Mouse (Mus musculus) embryo, embryonic 11 days (tissue): ENCODE results near the gene Cdca7l.
"Not testable (repeated sequence)": the region's sequence is repeated elsewhere in the genome, so short reads cannot be mapped to it uniquely, and the experiment has no call there.

Experiments used
- DNase-seq: peaks from one replicate; pipeline ENCODE4 v3.0.0-alpha.2; 2015

Gene Cdca7l

DNA sequence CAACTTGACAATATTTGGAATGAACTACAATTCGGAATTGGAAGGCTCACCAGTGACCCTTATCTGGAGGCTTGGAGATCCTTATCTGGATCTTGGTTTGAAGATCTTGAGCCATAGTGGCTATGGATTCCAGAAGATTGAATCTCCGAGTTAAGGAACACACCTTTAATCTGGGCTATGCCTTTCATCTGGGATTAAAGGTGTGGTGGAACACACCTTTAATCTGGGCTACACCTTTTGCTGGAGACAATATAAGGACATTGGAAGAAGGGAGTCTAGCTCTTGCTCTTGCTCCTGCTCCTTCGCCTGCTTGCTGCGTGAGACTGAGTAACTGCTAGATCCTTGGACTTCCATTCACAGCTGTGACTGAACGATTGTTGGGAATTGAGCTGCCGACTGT, at the start of gene Cdca7l:
TSS of gene Cdca7l (plus strand) at position 301 of the 400 bp plus-strand sequence.
- not testable (repeated sequence) for DNase-seq

DNA sequence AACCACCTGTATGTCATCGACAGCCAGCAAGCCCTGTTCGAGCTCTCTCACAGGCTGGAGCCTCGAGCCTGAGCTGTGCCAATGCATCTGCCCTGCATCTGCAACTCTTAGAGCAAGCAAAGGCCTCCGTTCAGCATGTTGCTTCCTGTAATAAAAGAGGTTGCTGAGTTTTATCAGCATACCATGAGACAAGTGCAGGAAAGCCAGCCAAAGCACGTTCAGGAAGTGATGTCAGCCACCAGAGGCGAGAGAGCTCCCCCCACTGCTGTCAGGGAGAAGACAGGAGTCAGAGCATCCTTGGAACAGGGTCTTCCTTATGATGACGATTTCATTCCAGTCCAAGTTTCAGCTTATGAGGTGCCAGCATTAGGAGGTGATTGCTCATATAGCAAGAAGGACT, 48.1 kb upstream of the Cdca7l start:
- DNase-seq = peak; percentile 20

DNA sequence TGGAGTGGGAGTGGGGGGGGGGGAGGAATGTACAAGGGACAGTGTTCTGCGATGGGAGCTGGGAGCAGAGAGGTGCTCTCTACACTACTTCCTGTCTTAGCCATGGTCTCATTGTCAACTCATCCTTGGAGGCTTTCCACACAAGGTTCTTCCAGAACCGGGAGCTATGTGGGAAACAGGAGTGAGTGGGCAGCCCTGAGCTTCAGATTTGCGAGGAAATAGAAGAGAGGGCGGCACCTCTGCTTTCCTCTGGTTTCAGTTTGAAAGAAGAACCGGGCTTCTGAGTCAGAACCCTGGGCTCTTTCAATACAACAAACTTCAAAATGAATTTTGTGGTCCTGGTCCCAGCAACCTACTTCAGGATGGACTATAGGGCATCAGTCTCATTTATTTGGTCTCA, 43.7 kb upstream of the Cdca7l start:
- DNase-seq = no peak

DNA sequence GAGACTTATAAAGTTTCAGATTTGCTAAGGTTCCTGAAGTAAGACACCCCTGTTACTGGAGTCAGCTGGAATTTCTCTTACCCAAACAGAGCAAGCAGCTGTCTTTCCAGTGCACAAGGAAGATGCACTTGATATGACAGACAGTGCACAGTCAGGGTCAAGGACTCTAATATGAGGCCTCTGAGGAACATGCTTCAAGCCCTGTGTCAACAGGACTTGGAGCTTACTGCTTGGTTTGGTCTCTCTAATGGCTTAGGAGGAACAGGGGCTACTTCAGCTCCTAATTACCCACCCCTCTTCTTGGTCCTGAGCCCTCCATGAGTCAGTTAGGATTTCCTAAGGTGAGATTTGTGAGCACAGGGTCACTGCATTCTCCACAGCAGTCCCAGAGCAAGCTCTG, 43.2 kb upstream of the Cdca7l start:
- DNase-seq = no peak

DNA sequence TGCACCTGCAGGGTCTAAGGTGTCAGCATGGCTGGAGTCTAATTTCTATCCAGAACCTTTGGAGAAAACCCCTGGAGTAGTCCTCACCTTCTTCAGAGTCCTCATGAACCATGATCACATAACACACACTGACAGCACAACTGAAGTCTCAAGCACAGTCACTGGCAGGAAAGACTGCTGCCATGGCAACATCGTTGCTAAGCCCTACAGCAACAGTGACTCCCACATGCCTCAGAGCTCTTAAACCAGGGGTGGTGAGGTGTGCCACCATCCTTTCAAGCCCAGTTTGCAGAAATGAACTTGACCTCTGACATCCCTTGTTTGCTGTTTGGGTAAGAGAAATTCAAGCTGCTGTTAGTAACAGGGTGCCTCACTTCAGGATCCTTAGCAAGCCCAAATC, 42.4 kb upstream of the Cdca7l start:
- DNase-seq = peak; percentile 36

DNA sequence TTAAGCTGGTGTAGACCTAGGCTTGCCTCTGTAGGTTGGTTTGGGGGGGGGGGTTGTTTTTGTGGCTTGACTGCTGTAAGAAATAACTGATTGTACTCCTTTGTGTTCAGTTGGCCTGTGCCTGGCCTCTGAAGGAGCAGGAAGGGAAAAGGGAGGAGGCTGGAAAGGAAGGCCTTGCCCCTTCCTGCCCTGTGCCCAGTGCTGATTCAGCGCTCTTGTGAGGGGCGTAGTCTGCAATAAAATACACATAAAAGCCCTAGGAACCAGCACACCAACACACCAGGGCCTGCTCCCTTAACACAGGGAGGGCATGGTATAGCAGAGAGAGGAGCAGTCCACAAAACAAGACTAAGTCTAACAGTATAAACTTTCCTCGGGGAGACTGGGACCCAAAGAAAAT, 40.8 kb upstream of the Cdca7l start:
- no peak for DNase-seq

DNA sequence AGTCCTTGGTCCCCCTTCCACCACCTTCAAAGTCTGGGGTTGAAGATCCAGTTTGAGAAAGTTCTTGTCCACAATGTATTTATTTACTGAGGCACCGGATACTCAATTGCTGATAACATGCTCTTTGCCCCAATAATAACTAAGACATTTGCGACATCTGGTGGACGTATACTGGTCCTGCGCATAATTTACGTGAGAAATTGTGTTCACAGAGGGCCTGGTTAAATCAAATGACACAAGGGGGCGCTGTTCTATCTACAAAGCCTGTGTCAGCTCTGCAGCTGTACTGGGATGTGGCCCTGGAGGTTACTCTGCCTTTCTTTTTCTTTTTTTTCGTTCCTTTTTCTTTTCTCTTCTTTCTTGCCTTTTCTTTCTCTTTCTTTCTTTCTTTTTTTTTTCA, 39.2 kb upstream of the Cdca7l start:
- peak; percentile 94 for DNase-seq

DNA sequence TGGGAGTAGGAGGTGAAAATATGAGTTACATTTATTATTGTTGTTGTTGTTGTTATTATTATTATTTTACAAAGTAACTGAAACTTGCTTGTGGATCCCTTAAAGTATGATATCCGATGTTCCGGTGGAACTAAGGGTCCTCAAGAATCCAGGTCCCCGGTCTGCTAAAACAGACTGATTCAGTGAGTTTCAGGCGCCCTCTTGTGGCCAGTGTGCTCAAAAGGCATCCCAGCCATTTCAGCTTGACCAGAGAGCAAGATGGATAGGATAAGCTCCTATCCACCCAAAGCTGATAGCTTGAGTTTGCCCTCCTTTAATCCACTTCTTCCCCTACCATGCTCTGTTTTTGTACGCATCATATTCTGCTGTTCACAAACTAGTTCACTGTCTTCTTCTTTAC, 35.0 kb upstream of the Cdca7l start:
- peak; percentile 93 for DNase-seq

DNA sequence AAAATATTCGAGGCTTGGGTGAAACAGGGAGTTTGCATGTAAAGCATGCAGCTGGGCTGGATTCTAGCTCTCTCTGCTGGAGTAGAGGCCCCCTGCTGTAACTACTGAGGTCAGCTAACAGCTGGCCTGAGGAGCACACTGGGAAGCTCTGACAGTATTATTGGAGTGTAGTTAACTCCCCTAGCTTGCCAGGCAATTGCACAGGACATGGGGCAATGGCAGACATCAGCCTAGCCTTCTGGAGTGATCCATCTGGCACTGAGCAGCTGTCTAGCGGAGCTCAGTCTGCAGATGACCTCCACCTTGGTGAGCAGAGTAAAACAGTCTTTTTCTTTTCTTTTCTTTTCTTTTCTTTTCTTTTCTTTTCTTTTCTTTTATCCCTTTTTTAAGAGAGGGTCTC, 33.9 kb upstream of the Cdca7l start:
- peak; percentile 8 for DNase-seq

DNA sequence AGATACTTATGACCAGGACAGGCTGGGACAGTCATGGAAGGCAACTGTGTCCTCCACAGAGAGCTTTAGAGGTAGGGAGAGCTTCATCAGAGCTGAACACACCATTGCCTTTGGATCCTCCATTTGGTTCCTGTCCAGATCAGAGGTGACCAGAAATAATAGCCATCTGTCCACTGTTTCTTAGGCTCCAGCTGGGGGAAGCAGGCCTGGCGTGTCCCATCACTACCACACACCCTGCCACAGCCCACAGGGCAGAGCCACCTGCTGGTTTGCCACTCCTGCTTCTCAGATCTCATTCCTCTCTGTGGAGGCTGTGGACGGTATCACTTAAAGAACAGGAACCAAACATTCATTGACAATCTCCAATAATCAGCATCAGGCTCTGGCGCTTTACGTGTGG, 32.9 kb upstream of the Cdca7l start:
- no peak for DNase-seq

DNA sequence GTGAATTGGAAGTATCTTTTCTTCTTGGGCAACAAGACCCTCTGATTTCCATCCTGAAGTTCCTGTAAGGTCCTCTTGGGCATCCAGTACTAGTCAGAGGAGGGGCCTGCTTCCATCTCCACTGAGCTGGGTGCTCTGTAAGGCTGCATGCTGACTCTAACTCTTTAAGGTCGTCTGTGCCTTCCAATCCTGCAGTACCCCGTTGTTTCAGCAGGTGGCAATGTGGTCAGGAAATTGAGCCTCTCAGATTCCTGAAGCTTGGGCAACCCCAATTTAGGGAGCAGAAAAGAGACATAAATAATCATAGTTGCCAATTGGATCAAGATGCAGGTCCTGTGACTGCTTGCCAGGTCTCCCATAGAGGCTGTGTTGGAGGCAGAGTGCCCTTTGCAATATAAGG, 31.5 kb upstream of the Cdca7l start:
- DNase-seq = peak; percentile 78

DNA sequence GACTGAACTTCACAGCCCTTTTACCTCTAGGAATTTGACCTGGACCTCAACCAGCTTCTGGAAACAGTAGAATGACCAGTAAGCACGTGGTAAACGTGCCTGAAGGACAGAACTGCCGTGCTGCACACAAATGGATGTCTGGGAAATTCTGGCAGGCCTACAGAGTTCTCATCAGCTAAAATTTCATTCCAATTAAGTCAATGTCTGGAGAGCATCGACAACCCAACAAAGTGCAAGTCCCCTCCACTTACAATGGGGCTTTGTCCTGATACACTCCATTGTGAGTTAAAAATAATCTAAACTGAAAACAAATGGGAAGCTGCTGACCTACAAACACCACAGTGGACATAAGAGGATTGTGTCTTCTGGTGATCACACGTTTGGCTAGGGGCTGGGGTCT, 27.2 kb upstream of the Cdca7l start:
- no peak for DNase-seq

DNA sequence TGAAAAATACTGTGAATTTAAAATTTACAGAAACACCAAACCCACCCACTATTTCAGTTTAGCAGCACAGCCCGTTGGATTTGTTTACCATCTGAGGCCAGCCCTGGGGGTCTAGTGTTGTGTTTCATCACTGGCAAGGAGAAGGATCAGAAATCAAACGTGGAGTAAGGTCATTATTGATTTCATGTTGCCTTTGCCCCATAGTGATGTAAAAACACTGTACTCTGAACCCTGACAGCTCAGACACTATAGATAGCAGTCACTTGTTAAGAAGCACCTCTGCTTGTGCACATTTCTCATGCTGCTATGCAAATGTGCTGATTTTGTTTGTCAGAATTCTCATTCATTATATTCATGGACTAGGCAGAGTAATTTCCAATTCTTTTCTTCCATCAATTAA, 22.7 kb upstream of the Cdca7l start:
- DNase-seq = no peak

DNA sequence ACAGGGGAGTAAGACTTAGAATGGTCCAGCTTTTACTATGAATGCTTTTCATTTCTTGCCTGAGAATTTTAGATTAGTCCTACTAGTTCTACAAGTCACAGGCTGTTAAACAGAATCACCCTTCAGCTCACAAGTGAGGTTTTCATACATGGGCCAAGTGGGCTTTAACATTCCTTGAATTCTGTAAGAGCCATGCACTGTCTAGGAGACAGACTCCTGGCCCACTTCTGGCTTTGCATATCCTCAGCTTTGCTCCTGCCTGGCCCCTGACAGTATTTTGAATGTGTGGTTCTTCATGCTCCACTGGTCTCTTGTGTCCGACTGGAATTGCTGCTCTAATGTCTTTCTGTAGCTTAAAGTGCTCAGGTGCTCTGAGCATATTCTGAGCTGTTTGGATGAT, 20.7 kb upstream of the Cdca7l start:
- DNase-seq = no peak

DNA sequence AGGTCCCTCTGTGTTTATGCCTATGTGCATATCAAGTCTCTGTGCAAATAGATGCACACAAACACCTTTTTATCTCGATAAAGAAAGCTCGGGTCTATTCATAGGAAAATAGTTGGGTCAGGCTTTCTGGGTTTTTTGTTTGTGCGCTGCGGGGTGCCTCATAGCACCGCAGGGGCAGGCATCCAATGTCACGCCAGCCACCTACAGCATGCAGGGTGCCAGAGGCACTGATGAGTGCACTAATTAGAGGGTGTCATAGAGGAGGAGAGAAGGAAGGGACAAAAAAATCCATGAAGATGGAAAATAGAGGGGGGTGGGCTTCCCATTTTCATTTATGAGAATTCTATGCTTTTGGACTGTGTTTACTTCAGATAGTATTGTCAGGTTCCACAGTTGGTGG, 17.5 kb upstream of the Cdca7l start:
- DNase-seq = no peak

DNA sequence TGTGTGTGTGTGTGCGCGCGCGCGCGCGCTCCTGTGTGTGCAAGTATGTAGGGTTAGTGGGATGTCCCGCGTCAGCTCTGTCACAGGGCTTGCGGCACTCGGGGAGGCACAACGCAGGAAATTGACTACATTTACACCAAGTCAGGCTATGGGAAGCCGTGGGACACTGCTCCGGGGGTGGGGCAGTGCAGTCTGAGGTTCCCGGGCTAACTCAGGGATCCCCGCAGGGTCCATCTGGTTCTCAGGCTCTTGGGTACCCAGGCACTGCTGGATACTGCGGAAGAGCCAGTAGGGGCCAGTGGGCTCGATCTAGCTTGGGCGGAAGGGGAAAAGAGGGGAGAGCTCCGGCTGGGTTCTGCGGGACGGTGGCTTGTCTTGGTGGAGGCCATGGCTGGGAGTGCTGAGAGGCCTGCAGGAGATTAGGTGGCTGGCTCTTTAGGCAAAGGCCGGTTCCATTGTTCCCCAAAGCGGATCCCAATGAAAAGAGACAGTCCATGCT, 15.5 kb upstream of the Cdca7l start:
- peak; percentile 47 for DNase-seq

DNA sequence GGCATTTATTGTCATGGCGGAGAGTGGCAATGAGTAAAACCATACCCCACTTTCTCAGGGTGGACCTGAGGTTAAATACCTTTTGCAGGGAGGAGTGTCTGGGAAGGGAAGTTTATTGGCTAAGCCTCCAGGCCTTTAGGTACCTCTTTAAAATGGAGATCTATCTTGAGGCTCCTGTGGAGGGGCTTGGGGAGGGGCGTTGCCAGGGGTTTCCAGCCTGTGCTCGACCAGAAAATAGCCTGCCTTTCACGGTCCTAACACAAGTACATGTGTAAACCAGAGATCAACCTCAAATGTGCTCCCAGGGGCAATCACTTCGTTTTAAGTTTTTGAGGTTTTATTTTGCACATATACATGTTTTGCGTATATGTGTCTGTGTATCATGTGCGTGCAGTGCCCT, 15.1 kb upstream of the Cdca7l start:
- no peak for DNase-seq

DNA sequence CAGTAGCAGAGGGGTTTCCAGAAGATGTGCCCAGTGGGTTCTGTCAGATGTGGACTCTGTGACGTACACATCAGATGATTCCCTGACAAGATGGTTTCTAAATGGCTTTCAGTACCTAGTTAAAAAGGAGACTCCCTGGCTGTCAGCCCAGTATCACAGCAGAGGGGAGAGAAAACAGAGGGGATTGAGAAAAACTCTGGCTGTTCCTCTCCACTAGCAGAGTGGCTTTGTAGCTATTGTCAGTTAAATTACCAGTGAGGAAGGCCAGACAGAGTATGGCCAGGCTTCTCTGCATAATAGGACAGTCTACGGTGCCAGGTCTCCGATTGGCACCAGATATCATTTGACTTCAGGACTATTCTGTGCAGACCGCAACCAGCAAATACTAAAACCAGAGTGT, 8.8 kb upstream of the Cdca7l start:
- no peak for DNase-seq

DNA sequence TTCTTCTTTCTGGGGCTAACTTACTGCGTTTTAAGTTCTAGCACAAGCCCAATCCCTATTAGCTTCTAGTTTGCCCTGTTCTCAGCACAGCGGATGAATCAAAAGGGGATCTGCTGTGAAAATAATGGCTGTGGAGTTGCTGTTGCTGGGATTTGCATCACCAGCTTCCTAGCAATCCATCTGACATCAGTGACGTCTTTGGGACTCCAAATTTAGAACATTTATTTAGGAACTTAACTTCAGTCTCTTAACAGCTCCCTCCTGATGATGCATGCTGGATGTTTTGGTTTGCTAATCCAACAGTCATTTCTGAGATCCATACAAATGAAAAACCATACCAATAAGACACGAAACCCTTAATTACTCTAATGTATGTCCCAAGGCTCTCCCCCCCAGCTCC, 1.5 kb downstream of the Cdca7l start:
- no peak for DNase-seq

DNA sequence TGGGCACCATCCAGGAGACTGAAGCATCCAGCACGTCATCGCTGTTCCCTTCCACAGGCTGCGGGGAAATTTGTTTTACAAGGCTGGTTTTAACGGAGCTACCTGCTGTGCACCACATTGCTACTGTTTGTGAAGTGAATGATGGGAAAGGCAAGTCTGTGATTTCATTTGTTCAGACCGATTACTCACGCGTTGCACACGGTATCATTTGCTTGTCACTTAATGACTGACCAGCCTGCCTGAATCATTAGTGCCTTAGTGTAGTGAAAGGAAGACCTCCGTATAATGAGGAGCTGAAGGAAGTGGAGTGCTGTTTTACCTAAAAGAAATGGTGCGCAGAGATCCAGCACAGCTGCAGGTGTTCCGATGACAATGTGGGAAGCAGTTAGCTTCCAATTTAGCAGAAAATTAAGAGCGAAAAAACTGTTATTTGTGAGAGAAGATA, 1.9 kb downstream of the Cdca7l start:
- peak; percentile 42 for DNase-seq

DNA sequence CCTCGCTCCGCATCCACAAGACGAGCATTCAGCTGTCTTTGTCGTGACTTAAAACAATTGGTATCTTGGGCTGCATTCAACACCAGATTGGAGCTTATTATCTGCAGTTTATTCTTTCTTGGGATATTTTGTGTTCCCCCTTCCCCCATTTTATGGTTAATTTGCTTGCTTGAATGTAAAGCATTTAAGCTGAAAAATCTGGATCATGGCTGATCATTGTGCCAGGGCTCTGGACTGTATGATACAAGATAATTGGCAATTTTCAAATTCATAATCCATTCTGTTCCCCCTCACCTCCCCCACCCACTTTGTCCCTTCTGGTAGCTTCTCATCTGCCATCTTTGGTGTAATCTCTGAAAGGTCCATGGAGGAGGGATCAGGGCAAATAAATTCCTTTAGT, 2.4 kb downstream of the Cdca7l start:
- DNase-seq = no peak

DNA sequence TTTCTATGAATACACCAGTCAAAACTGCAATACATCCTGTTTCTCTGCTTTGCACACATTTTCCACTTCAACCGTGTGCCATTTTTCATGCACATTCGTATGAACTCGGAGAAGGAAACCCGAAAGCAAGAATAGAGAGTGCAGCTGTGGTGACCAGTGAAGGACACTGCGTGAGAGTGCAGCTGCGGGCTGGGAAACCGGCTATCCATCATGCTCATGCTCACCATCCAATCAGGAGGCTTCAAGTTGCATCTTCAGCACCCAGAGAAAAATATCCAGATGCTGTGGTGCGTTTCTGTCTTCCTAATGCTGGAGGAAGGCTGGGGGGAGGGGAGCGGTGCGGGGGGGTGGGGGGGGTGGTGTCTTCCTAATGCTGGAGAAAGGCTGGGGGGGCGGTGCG, 3.5 kb downstream of the Cdca7l start:
- peak; percentile 58 for DNase-seq

DNA sequence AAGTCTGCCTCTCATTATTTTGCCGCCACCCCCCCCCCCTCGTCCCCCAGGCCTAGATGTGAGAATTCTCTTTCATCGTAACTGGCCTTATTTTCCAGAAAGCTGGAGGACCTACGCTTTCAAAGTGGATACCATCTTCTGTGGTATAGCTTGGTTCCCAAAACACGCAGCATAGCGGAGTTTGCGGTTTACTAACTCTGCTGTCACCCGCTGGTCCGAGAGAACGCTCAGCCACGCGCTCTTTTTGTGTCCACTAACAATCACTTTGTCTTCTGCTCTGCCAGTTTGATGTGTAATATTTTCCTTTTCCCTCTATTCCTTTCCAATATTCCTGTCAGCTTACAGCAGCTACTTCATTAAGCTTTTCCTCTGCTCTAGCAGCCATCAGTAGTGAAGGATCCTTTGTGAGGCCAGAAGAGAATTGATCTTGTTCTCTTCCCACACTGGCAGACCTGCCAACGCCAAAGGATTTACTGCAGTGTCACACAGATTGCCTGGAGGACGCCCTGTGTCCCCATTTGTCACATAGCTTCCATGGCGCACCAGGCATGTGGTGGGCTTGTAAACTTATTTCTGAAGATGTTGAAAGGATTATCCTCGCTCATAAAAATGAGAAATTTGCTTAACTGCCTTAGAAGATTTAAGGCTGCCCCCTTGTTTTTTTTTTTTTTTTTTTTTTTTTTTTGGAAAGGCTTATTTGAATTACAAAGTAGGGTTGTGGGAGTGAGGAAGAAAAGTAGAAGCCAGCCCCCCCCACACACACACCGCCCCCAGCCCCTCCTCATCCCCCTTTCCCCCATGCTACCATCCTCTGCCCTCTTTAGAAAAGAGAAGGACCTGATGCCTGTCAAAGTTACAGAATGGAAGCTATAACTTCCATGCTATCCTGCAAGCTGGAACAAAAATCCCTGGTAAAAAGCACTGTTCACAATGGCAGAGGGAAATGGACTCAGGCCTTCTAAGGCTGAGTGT, 4.6 kb downstream of the Cdca7l start:
- peak; percentile 65 for DNase-seq

DNA sequence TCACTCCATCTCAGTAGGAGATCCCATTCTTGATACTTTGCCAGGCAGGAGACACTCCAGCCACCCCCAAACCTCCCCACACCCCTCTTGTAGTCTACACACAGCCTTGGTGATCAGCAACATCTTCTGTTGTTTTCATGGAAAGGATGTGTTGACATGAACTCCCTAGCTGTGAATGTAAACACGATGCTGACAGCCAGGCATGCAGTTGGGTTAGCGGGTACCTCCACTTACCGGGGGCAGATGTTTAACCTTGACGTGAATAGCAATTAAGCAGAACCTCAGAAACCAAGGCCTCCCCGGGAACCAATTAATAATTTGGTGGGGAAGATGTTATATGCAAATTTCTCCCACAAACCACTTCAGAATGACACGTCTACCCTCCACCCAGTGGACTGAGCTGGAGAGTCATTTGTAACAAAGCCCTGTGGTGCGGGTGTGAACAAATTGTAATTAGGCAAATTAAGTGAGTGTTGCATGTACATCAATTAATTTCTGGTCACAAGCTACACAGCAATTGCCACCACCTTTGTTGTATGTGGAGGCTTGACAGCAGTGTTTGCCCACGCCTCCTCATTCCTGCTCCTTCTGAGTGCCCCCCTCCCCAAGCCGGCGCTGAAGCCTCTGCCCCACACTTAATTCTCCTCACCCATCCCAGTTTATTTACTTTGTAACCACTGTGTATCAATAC, 5.4 kb downstream of the Cdca7l start:
- no peak for DNase-seq
